Mouse (Mus musculus): ENCODE results near the gene Slc22a6. TPM values are rescaled to one million over a fixed set of nuclear protein-coding genes. Genes with fewer than 3 reads are reported as not detected.

Slc22a6 gene
- polyA plus RNA-seq, 1 experiment from 2014 or later: 73.8 TPM

DNA sequence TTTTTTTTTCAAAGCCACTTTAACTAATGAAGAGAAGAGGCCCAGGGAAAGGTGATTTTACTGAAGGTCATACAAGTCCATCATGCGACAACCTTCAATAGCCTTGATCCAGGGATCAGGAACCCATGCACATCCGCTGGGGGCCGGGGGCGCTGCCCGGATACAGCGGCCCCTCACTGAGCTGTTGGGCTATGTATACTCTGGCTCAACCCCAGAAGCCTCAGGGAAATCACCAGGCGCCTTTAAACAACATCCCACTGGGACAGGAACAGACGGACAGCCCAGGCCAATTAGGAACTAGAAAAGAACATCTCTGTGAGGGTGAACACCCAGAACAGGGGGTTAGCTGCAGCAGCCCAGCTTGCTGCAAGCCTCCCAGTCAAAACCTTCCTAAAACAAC, 26.9 kb upstream of the Slc22a6 start, which contains the start of gene Slc22a8:
Gene Slc22a8, plus strand, starts transcription at position 301 of the 400 bp plus-strand sequence.
- TF ChIP-seq CTCF (IDR thresholded peaks at IDR 0.05; ENCODE audit: low read depth): no peak
- Histone ChIP-seq H3K4me3 (replicated peaks; ENCODE audit: low read depth, low read length) (no peak within 1 kb of the TSS), H3K27me3 (ENCODE audit: insufficient read depth, low read length) (no peaks in the 10 kb centered on the region), H3K4me2 (ENCODE audit: low read length) (no peak within 1 kb of the TSS), H3K36me3 (ENCODE audit: insufficient read depth, low read length) (no peaks in the 10 kb centered on the region), H3K9ac (ENCODE audit: low read depth, low read length) (no peak within 1 kb of the TSS), H3K4me1 (replicated peaks; ENCODE audit: insufficient read depth, low read length) (no peaks in the 10 kb centered on the region), H3K9me3 (replicated peaks; ENCODE audit: low read length) (no peaks in the 10 kb centered on the region), H3K27ac (no peak within 1 kb of the TSS)
- ATAC-seq (replicated peaks; ENCODE audit: low FRiP score, low read depth) (no peak), DNase-seq (ENCODE audit: low spot score) (no peak)
- 63% methylated on average over 8 of the region's 8 CpGs for WGBS

- Histone ChIP-seq H3K36me3 (ENCODE audit: insufficient read depth, low read length) (no peaks in the 10 kb centered on the region), H3K27ac (no peak overlapping the region), H3K9me3 (replicated peaks; ENCODE audit: low read length) (no peaks in the 10 kb centered on the region), H3K4me1 (replicated peaks; ENCODE audit: insufficient read depth, low read length) (no peaks in the 10 kb centered on the region), H3K4me2 (ENCODE audit: low read length) (no peak overlapping the region), H3K9ac (ENCODE audit: low read depth, low read length) (no peak overlapping the region), H3K27me3 (ENCODE audit: insufficient read depth, low read length) (no peaks in the 10 kb centered on the region), H3K4me3 (replicated peaks; ENCODE audit: low read depth, low read length) (no peak overlapping the region)
- 49% methylated on average over 2 of the region's 2 CpGs for WGBS
- TF ChIP-seq CTCF (IDR thresholded peaks at IDR 0.05; ENCODE audit: low read depth): no peak
- ATAC-seq (replicated peaks; ENCODE audit: low FRiP score, low read depth): no peak
- no peak for DNase-seq (ENCODE audit: low spot score)
Measured at GRCm38 (mm10) chr19:8592155-8592554, 25.7 kb upstream of the Slc22a6 start.

GRCm38 (mm10) chr19:8592873-8593408, 24.9 kb upstream of the Slc22a6 start:
- Histone ChIP-seq H3K4me2 (ENCODE audit: low read length) (peak overlapping the region; percentile 27), H3K27me3 (ENCODE audit: insufficient read depth, low read length) (no peaks in the 10 kb centered on the region), H3K9ac (ENCODE audit: low read depth, low read length) (no peak overlapping the region), H3K36me3 (ENCODE audit: insufficient read depth, low read length) (no peaks in the 10 kb centered on the region), H3K4me1 (replicated peaks; ENCODE audit: insufficient read depth, low read length) (0 out of 2 replicates have a peak, but pooled peaks cover 4% of the 10 kb centered on the region), H3K27ac (peak overlapping the region; percentile 48), H3K4me3 (replicated peaks; ENCODE audit: low read depth, low read length) (no peak overlapping the region), H3K9me3 (replicated peaks; ENCODE audit: low read length) (no peaks in the 10 kb centered on the region)
- TF ChIP-seq CTCF (IDR thresholded peaks at IDR 0.05; ENCODE audit: low read depth): no peak
- ATAC-seq (replicated peaks; ENCODE audit: low FRiP score, low read depth) (peak; percentile 77), DNase-seq (ENCODE audit: low spot score) (peak; percentile 26)
- 55% methylated on average over 6 of the region's 6 CpGs for WGBS

DNA sequence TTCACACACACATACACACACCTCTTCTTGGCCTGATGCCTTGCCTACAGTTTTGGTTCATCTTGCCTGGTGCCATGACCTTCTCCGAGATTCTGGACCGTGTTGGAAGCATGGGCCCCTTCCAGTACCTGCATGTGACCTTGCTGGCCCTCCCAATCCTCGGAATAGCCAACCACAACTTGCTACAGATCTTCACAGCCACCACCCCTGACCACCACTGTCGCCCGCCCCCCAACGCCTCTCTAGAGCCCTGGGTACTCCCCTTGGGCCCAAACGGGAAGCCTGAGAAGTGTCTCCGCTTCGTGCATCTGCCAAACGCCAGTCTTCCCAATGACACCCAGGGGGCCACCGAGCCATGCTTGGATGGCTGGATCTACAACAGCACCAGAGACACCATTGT, 24.0 kb upstream of the Slc22a6 start:
- Histone ChIP-seq H3K36me3 (ENCODE audit: insufficient read depth, low read length) (no peaks in the 10 kb centered on the region), H3K9me3 (replicated peaks; ENCODE audit: low read length) (no peaks in the 10 kb centered on the region), H3K4me2 (ENCODE audit: low read length) (peak overlapping the region; percentile 25; the same call in 1 of the 2 replicates), H3K27ac (no peak overlapping the region), H3K4me3 (replicated peaks; ENCODE audit: low read depth, low read length) (no peak overlapping the region), H3K4me1 (replicated peaks; ENCODE audit: insufficient read depth, low read length) (0 out of 2 replicates have a peak, but pooled peaks cover 4% of the 10 kb centered on the region), H3K9ac (ENCODE audit: low read depth, low read length) (no peak overlapping the region), H3K27me3 (ENCODE audit: insufficient read depth, low read length) (no peaks in the 10 kb centered on the region)
- DNase-seq (ENCODE audit: low spot score): no peak
- no peak for TF ChIP-seq CTCF (IDR thresholded peaks at IDR 0.05; ENCODE audit: low read depth)
- ATAC-seq (replicated peaks; ENCODE audit: low FRiP score, low read depth): no peak
- WGBS: 85% methylated on average over 11 of the region's 11 CpGs

- ATAC-seq (replicated peaks; ENCODE audit: low FRiP score, low read depth) (no peak), DNase-seq (ENCODE audit: low spot score) (no peak)
Measured at GRCm38 (mm10) chr19:8594518-8594917, 23.3 kb upstream of the Slc22a6 start.

DNA sequence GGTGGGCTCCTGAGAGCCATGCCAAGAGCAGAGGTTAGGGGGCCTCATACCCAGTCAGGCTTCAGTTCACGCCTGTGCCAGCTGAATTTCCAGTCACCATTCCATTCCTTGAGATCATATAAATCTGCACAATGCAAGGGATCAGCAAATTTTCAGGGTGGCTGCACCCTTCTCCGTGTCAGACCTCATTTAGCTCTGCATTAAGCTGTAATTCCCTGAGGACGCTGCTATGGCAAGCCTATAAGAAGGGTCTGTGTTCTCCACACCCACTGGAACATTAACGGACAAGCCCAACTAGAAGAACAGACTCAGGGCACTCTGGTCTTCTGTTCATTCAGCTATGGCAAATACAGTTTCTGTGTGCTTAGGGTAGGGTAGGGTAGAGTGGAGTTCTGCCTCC, 20.6 kb upstream of the Slc22a6 start:
- TF ChIP-seq CTCF (IDR thresholded peaks at IDR 0.05; ENCODE audit: low read depth): no peak
- Histone ChIP-seq H3K27me3 (ENCODE audit: insufficient read depth, low read length) (no peaks in the 10 kb centered on the region), H3K27ac (peak overlapping the region; percentile 37; the same call in 1 of the 2 replicates), H3K4me1 (replicated peaks; ENCODE audit: insufficient read depth, low read length) (0 out of 2 replicates have a peak, but pooled peaks cover 4% of the 10 kb centered on the region), H3K9me3 (replicated peaks; ENCODE audit: low read length) (no peaks in the 10 kb centered on the region), H3K36me3 (ENCODE audit: insufficient read depth, low read length) (no peaks in the 10 kb centered on the region), H3K4me2 (ENCODE audit: low read length) (no peak overlapping the region), H3K9ac (ENCODE audit: low read depth, low read length) (no peak overlapping the region), H3K4me3 (replicated peaks; ENCODE audit: low read depth, low read length) (no peak overlapping the region)
- WGBS: 38% methylated on average over 4 of the region's 4 CpGs
- DNase-seq (ENCODE audit: low spot score): peak; percentile 11
- ATAC-seq (replicated peaks; ENCODE audit: low FRiP score, low read depth): peak; percentile 47; the same call in 1 of the 2 replicates

More at GRCm38 (mm10) chr19:8594518-8594917, 23.3 kb upstream of the Slc22a6 start:
- Histone ChIP-seq H3K27ac (no peak overlapping the region), H3K9me3 (replicated peaks; ENCODE audit: low read length) (no peaks in the 10 kb centered on the region), H3K36me3 (ENCODE audit: insufficient read depth, low read length) (no peaks in the 10 kb centered on the region), H3K4me2 (ENCODE audit: low read length) (peak overlapping the region; percentile 25; the same call in 1 of the 2 replicates), H3K9ac (ENCODE audit: low read depth, low read length) (no peak overlapping the region), H3K4me1 (replicated peaks; ENCODE audit: insufficient read depth, low read length) (0 out of 2 replicates have a peak, but pooled peaks cover 4% of the 10 kb centered on the region), H3K27me3 (ENCODE audit: insufficient read depth, low read length) (no peaks in the 10 kb centered on the region), H3K4me3 (replicated peaks; ENCODE audit: low read depth, low read length) (no peak overlapping the region)
- no peak for TF ChIP-seq CTCF (IDR thresholded peaks at IDR 0.05; ENCODE audit: low read depth)
- WGBS: 0% methylated on average over 1 of the region's 1 CpGs
